Mouse (Mus musculus) ovary, postnatal 36 days (tissue): Measurements from ENCODE around the gene 2010111I01Rik.

Source experiments
- DNase-seq: peaks from one replicate; pipeline ENCODE4 v3.0.0; 2022; ENCODE audit warnings: low spot score, mixed read lengths

The 2010111I01Rik gene

GRCm38 (mm10) chr13:63356101-63356500 lies 391.4 kb downstream of the 2010111I01Rik start:
- DNase-seq: no peak

- DNase-seq: no peak
These were observed 391.9 kb downstream of the 2010111I01Rik start for GRCm38 (mm10) chr13:63356558-63356957.

GRCm38 (mm10) chr13:63359393-63359792 lies 394.7 kb downstream of the 2010111I01Rik start:
- DNase-seq: no peak

GRCm38 (mm10) chr13:63360111-63360885 lies 395.6 kb downstream of the 2010111I01Rik start:
- no peak for DNase-seq

- DNase-seq: no peak
These were observed 397.1 kb downstream of the 2010111I01Rik start for GRCm38 (mm10) chr13:63361755-63362154.

GRCm38 (mm10) chr13:63373460-63374166 lies 408.9 kb downstream of the 2010111I01Rik start:
- no peak for DNase-seq
